Mouse (Mus musculus) cerebellum, postnatal 25 days (tissue): ENCODE results near the gene Prdx5.
"Not testable (repeated sequence)": the region's sequence is repeated elsewhere in the genome, so short reads cannot be mapped to it uniquely, and the experiment has no call there.

Experiments
- DNase-seq, 2 experiments: peaks; one replicate each; pipeline ENCODE4 v3.0.0; 2021; ENCODE audit warnings: mixed read lengths in 2 of 2

Gene Prdx5

DNA sequence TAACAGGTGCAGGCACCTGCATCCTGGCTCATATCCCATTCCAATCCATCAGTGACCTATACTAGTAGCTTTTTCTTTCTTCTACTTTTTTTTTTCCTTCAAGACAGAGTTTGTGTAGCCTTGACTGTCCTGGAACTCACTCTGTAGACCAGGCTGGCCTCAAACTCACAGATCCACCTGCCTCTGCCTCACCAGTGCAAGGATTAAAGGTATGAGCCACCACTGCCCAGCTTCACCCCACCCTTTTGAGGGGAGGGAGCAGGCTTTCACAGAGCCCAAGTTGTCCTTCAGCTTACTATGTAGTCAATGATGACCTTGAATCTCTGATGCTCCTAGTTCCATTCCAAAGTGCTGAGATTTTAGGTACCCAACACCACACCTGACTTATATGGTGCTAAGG, 9.5 kb upstream of the Prdx5 start:
- no peak for DNase-seq

DNA sequence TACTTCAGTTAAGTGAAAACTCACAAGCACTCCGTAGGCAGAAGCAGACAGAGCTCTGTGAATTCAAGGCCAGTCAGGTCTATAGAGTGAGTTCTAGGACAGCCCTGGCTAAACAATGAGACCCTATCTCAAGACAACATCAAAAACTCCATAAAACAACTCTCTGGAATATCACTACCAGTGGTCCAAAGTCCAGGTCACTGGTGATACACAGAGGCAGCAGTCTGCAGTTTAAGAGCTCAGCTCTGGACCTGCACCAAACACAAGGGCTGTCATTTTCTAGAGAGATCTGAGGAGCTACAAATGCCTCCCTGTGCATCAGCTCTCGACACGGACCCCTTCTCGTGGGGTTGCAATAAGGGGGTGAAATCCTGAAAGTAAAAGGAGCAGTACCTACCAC, 8.4 kb upstream of the Prdx5 start:
- DNase-seq: no peak

DNA sequence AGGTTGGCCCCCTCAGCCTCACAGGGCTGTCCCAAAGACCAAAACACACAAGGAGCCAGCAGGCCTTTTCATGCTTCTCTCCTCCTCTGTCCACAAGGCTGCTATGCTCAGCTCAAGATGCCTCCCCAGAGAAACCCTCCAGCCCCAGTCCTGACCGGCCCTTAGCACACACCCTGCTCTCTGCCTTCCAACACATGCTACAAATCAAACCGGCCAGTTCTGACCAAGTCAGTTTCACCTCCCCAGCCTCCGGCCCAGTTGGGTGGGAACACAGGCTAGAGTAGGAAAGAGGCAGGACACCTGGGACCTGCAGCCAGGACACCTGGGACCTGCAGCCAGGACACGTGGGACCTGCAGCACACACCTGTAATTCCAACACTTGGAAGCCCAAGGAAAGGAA, 6.6 kb upstream of the Prdx5 start:
- DNase-seq: no peak

DNA sequence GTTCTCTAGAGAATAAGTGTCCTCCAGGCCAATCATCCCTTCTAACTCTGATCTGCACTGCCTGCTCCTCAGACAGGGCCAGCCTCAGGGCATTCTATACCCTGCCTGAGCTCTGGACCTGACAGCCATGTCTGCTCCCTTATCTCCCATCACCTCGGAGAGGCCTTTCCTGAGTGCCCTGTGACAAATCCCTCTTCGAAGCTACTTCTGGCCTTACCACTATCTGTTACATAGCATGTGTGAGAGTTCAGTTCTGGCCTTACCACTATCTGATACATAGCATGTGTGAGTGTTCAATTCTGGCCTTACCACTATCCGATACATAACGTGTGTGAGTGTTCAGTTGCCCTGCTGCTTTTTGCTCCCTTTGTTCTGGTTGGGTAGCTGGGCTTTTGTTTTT, 5.4 kb upstream of the Prdx5 start:
- DNase-seq: no peak

DNA sequence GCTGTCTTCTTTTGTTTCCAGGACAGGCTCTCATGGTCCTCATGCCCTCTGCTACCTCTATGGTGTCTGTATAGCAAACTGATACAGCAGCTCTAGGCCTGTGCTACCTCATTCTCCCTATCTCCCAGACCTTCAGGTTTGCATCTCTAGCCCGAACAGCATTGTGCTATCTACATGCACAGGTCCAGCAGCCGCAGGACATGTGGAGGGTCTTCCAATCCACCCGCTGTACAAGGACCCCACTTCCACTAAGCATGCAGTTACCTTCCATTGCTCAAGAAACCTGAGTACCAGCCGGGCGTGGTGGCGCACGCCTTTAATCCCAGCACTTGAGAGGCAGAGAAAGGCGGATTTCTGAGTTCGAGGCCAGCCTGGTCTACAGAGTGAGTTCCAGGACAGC, 4.6 kb upstream of the Prdx5 start:
- no peak for DNase-seq

DNA sequence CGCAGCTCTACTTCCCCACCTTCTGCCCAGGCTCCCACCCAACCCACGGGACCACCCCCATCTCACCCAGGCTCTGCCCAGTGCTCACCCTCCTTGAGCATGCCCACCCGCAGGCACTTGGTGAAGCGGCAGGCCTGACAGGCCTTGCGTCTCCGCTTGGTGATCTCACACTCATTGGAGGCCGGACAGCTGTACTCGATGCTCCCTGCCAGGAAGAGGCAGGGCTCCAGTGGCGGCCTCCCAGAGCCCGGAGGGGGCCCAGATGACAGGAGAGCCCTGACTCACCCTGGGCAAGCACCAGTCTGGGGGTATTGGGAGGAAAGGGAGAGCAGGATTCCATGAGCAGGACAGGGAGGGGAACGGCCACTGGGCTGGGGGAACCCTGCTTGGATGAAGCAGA, 4.1 kb upstream of the Prdx5 start:
- no peak for DNase-seq

DNA sequence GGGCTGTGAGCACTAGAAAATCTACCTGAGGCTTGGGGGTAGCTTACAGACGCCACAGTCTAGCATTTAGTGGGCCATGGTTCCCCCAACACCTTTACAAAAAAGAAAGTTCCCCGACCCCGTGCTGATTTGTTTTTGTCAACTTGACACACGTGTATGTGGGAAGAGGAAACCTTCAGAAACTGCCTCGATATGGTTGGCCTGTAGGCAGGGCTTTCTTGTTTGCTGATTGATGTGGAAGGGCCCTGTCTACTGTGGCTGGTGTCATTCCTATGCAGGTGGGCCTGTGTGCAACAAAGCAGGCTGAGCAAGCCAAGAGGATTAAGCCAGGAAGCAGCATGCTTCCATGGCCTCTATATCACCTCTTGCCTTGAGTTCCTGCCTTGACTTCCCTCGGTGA, 3.1 kb upstream of the Prdx5 start:
- no peak for DNase-seq

DNA sequence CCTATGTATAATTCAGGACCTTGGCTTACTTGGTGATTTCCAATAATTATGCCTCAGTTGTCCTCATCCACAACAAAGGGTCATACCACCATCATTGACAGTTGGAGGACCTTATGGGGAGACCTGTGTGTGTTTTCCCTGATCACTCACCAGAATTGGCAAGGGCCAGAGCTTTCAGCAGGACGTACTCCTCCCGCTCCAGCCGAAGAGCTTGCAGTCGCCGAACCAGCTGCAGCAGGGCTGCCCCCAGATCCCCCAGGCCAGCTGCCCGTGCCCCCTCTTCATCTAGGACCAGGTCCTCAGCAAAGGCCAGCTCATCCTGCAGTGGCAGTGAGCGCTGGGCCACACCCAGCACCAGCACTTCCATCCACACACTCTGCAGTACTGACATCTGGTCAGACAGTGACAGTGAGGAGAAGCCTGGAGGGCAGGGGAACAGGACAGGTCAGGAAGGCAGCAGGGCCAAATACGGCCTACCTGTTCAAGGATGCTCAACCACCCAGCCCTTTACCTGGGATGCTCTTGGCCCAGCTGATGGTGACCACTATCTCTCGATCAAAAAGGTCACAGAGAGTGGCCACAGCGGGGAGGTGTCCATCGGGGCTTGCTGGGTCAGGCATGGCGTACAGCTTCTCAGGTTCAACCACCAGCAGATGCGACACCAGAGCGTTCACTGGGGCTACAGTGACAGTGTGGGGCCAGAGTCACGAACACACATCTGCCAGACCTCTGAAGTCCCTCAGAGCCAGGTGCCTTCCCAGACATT, 2.5 kb upstream of the Prdx5 start:
- no peak for DNase-seq

DNA sequence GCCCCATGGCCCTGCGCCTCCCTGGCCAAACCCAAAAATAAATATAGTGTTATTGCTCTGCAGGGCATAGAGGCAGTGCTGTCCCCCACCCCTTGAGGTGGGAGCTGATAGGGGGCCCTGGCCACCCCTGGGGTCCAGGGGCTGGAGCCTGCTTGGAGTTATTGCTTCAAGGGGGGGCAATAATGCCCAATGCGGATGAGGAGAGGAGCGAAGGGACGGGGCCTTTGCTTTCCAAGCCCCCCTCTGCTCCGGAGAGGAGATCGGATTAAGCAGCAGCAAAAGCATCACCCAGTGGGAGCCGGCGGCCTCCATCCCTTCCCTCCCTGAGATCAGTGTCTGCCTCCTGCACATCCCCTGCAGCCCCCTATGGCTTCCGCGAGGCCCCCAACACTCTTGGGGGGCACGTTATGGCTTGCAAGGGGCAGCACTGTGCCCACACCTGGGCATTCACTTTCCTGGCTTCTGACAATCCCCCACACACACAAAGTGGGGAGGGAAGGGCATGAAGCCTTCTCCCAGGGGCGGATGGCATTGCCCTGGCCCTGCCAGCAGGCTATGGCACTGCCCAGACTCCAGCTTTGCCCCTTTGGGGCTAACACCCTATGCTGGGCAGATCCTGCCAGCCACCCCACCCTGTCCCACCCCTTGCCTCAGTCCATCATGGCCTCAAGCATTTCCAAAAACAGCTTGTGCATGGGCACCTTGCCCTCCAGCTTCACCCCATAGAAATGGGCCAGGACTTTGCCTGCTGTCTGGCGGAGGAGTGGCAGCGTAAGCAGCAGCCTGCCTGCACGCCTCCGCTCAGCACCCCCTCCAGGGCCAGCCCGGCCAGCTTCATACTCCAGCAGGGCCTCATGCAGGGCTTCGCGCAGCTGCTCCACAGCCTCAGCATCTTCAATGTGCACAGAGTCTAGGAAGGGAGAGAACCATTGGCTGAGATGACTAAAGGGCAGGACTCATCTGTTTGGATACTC, 1.5 kb upstream of the Prdx5 start:
- DNase-seq: peak; percentile 25 to 37

DNA sequence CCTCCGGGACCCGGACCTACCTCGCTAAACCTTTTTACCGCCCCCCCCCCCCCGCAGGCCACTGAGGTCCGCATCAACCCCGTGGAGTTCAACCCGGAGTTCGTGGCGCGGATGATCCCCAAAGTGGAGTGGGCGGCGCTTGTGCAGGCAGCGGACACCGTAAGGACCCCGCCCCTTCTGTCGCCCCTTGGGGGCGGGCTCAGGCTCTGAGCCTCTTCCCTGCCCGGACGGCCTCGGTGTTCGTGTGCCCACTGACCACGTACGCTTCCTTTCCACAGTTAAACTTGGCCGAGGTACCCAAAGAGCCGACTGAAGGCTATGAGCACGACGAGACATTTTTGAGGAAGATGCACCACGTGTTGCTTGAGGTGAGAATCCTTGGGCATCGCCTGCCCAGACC, 400 bp upstream of the Prdx5 start:
- DNase-seq: peak in 1 of 2 experiments; percentile 64

DNA sequence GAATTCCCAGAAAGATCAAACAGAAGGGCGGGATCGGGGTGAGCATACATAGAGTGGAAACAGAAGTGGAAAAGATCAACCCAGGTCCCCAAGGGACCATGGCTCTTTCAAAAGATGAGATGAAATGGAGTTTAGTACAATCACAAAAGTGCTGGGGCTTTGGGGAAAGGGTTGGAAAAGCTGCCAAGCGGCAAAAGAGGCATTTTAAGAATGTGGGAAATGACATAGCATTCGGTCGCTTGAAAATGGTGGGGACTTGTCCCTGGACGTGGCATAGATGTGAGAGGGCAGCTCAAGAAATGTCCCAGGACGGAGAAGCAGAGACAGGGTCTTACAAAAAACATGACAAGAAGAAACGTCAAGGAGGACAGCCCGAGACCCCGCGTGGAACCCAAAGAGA, 885 bp downstream of the Prdx5 start:
- no peak for DNase-seq

DNA sequence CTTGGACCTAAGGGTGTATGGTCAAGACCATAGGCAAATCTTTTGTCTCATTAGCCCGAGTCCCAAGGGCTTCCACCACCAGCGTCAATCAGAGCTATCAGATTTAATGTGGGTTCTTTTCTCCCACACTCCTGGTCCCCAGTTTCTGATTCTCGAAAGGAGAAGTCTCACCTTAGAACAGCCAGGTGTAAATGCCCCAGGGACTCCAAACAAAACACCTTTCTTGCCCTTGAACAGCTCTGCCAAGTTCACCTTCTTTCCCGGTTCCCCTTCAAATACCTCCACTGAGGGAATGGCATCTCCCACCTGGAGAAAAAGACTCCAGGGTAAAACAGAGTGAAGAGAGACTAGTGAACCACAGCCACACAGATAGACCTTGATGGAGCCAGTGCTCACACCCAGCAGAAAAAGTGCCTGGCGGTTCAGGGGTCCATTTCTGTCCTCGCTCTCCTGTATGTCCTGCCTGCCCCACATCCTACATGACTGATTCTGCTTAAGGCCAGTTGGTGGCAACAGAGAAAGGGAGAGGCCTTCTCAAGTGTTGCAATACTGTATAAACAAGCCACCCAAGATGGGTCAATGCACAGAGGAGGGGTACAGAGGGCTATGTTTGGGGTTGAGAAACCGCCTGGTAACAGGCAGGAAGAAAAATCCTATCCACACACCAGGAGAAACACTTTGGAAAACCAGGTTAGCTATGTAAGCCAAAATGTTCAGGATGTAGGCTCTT, 1.9 kb downstream of the Prdx5 start:
- peak; percentile 23 to 25 for DNase-seq

DNA sequence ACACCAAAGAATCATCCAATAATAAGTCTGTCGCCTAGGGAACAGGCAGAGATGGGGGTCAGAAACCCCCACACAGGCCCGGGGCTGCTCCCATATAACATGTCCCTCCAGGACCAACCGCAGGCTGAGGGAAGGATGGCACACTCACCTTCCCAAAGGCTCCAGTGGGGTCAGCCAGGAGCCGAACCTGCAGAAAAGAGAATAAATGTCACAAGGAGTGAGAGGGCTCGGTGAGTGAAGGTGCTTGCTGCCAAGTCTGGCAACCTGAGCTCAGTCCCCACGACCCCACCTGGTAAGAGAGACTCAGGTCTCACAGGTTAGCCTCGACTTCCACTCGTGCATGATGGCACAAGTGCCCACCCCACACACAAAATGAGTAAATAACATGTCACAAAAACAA, 2.8 kb downstream of the Prdx5 start:
- peak in 1 of 2 experiments; percentile 15 for DNase-seq

DNA sequence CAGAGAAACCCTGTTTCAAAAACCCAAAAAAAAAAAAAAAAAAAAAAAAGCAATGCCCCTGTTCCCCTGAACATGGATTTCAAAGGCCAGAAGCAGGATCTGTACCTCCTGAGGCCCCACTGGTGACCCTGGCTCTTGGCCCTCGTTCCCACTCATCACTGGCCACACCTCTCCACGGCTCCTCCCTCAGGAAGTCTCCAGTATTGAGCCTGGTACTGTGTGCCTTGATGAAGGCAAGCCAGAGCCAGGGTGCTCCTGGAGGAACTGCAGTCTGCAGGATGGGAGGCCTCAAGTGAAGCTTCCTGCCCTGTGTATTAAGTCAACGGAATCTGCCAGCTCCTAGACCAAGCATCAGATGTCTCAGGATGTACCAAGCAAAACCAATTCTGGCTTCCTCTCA, 3.7 kb downstream of the Prdx5 start:
- peak; percentile 15 to 27 for DNase-seq

DNA sequence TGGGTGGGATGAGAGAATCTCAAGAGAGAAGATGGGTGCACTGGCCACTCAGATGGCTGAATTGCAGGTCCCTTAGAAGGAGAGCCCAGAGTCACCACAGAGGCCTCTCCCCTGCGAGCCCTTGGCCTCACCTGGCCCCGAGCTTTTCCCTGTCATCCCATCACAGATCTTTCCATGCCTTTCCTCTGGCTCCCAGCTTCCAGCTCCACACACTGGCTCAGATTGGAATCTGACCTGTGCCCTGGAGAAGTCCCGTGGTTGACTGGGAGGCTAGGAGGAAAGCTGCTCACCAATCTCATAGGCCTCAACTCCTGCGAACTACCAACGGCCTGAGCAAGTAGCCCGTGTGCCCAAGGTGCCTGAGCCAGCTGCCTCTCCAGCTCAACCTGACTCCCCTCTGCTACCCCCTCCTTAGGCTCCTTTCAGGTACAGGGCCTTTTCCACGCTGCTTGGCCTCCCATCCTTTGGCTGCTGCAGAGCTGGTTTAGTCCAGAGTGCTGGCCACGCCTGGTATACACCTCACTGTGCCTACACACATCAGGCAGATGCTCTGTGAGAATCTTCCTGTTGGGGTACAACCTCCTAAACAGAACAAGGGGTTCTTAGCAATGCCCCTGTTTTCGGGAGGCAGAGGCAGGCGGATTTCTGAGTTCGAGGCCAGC, 4.3 kb downstream of the Prdx5 start:
- DNase-seq: no peak

DNA sequence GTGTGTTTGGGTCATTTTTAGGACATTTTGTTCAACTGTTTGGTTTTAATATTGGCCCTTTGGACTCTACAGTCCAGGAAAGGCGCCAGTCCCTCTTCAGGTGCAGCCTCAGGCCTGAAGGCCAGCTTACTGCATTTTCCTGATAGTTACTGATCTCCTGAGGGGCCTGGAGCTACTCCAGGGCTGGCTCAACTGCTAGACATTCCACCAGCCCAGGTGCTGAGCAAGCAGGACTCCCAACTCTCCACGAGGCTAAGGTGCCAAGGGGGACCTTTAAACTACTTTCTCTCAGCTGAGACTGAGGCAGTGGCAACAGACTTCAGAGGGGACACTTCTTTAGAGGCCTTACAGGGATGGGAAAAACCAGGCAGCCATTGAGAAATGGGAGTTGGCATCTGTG, 5.1 kb downstream of the Prdx5 start:
- DNase-seq: no peak

DNA sequence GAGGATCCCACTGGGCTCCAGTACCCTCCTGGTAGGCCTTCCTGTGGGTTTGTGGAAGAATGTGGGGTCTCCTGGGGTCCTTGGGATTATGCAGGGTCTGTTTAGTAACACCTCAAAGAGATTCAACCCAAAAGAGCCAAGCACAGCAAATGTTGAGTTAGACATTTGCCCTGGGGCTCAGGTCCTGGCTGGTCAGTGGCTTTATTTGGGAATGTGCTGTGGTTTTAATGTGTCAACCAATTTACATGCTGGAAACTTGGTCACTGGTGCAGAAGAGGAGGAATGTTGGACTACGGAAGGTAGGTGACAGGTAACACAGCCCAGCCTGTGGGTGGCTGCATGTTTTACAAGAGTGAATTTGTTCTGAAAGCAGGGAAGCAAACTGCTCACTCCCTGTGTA, 6.9 kb downstream of the Prdx5 start:
- no peak for DNase-seq

DNA sequence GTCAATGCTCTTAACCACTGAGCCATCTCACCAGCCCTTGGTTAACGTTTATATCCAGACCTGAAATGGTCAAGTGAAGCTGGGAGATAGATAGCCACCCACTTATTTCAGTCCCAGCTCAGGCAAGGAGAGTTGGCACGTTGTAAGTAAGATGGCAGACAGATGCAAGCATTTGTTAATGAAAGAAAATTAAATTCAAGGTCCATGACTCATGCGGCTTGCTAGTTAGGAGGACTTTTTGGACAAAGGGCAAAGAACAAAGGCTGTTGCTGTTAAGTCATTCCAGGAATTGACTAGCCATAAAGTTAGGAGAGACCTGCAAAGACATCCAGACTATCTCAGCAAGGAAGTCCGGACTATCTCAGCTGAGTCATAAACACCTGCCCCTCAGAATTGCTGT, 10.3 kb downstream of the Prdx5 start:
- no peak for DNase-seq

DNA sequence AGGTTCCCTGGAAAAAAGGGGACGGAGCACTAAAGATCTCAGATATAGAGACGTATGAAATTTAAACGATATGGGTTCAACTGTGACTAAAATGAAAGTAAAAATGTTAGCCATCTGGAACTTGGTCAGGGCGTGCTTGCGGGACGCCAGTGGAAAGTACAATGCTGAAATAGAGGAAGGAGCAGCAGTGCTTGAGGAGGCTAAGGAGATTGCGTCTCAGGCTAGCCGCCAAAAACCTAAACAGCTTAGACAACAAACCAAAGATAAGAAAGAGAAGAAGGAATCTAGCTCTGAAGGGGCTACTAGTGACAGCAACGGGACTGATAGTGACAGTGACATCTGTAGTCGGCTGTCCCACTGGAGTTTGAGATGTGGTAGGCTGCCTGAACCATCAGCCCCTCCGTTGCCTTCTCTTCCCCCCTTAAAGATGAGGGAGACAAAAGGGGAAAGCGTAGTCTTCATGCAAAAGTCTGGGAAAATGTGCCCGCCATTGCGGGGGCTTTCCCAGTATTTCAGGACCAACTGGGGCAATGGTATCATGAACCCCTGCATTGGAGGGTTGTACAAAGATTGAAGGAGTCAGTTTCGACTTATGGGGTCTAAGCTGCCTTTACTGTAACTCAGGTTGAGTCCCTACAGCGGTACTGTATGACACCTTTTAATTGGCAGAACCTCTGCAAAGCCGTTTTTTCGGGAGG, 14.1 kb downstream of the Prdx5 start:
- DNase-seq: not testable (repeated sequence)

DNA sequence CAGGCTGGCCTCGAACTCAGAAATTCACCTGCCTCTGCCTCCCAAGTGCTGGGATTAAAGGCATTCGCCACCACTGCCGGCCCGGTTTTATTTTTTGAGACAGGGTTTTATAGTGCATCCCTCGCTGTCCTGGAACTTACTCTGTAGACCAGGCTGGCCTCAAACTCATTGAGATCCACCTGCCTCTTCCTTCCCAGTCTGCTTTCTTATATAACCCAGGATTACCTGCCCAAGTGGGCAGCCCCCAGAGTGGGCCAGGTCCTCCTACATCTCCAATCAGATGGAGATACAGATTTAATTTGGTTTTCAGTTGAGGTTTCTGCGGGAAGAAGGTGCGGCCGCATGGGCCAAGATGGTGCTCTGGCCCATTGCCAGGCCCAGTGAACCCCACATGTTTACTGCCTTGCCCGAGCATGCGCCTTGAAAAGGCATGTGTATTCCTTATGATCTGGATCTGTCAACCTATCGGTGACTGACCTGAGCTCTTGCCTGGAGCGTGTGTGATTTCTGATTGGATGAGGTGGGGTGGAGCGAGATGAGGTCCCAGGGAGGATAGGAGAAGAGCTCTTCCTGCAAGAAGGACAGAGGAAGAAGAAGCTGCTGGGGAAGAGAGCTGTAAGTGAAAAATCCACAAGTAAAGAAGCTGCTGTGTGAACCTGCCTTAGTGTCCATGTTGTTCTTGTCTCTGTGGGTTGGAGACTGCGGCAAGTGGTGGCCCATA, 16.0 kb downstream of the Prdx5 start:
- peak in 1 of 2 experiments; percentile 17 for DNase-seq

DNA sequence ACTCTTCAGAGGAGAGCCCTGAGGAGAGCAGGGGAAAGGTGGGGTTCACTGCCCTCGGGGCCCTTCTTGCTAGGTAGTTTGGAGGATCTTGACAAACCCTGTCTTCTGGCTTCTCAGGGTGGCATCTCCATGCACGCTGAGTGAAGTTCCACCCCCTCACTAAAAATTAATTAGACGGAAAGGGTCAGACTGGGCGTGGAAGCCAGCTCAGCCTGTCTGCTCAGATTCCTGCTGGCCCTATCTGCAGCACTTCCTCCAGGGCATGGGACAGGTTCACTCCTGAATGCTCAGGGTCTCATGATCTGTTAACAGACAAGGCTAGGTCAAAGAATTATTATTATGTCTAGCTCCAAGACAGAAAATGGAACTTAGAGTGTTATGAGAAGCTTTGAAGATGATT, 17.4 kb downstream of the Prdx5 start:
- no peak for DNase-seq
